Mouse (Mus musculus): ENCODE results near the gene Pcdh15.

GRCm38 (mm10) chr10:74414945-74415344, 1315.8 kb downstream of the Pcdh15 start:
- TF ChIP-seq CTCF (conservative IDR thresholded peaks at IDR 0.05; ENCODE audit: low read length) (no peak), NANOG (IDR thresholded peaks at IDR 0.05; ENCODE audit: borderline replicate concordance, low read length) (no peak)
